Mouse (Mus musculus) ES-E14 (cell line): Measurements from ENCODE around the gene Frat2.

ENCODE experiments used
- HCFC1 ChIP-seq: IDR thresholded peaks from 2 replicates; pipeline ENCODE4 v1.6.1; 2012; ENCODE audit warnings: low read length, inconsistent platforms, borderline replicate concordance; ENCODE audit not compliant: insufficient read depth
- ZC3H11A ChIP-seq: IDR thresholded peaks from 2 replicates; pipeline ENCODE4 v1.6.1; 2012; ENCODE audit warnings: low read depth, mild to moderate bottlenecking, inconsistent platforms, low read length, borderline replicate concordance

- TF ChIP-seq ZC3H11A (no peak), HCFC1 (no peak)
Measured at GRCm38 (mm10) chr19:41816410-41816809, 31.5 kb downstream of the Frat2 start.
